Comparison of ENCODE assay signal across 10 mouse cellular contexts in the genomic region with DNA sequence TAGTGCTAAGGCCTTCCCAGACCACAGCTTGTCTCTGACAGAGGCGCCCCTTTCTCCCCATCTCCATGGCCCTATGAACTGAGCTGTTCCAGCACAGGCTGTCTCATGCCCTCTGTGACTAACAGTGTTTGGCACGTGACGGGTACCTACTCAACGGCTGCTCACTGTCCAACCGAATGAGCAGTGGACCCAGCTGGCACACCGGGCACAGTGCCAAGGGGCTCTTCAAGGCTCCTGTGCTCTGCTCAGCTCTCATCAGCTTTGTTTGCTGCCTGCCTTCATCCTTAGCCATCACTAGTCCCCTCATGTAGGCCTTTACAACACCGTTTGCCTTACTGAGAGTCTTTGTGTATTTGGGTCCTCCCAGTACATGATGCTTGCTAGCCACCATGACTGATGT. TPM values are rescaled to one million over a fixed set of nuclear protein-coding genes. Genes with fewer than 3 reads are reported as not detected.
DNase-seq lines count a peak whose midpoint lies in the region; ATAC-seq lines count a peak whose summit lies in the region.
"Had no signal": no experiment of that assay in that cellular context is flagged by ENCODE, and none has a peak within 500 bp of the region (broad histone marks: within the 10 kb centered on the region; RNA-seq: fewer than 3 reads in every experiment).

No protein-coding gene starts in this region.

- H3K4me1 ChIP-seq in heart, embryonic 15.5 days (replicated peaks) = peaks cover 31% of the 10 kb centered on the region
- peaks cover 26% of the 10 kb centered on the region for H3K4me1 ChIP-seq in forebrain, embryonic 16.5 days (replicated peaks; ENCODE audit: control insufficient read depth, insufficient read depth, low read length)
- H3K4me1 ChIP-seq: embryonic facial prominence, embryonic 12.5 days had no signal

- H3K27me3 ChIP-seq in heart, embryonic 15.5 days = no peaks in the 10 kb centered on the region
- no peaks in the 10 kb centered on the region for H3K27me3 ChIP-seq in forebrain, embryonic 16.5 days (replicated peaks; ENCODE audit: control insufficient read depth, insufficient read depth, low read length)
- H3K27me3 ChIP-seq: embryonic facial prominence, embryonic 12.5 days; limb, embryonic 13.5 days had no signal

- 51% methylated on average over 7 of the region's 7 CpGs for WGBS in heart, embryonic 15.5 days
- WGBS in forebrain, embryonic 16.5 days = 20% methylated on average over 7 of the region's 7 CpGs

- DNase-seq in heart, adult 18-20 months = no peak
- DNase-seq in adrenal gland, adult 2 months = peak; percentile 84
- DNase-seq in left cerebral cortex, postnatal 4 days = peak; percentile 97
- DNase-seq in embryo, embryonic 10 days (ENCODE audit: low spot score) = no peak
- no peak for DNase-seq in B cell, adult 2 months
- no peak for DNase-seq in gastrocnemius, postnatal 14 days

- no peak overlapping the region for H3K4me2 ChIP-seq in heart, embryonic 15.5 days
- H3K4me2 ChIP-seq in forebrain, embryonic 16.5 days (ENCODE audit: low read length) = no peak overlapping the region
- H3K4me2 ChIP-seq: embryonic facial prominence, embryonic 12.5 days; limb, embryonic 13.5 days had no signal

- intact Hi-C loops in left cerebral cortex, postnatal 4 days (cut with DNase I) = no loop called here
- intact Hi-C loops in gastrocnemius, postnatal 14 days (cut with DNase I; ENCODE audit: low total_unique reads) = loop anchor here (5.0 to 10.0 kb wide), 2 partner anchors 75 to 188 kb away; partner anchors contain the start of gene Serinc3

- H3K9me3 ChIP-seq in heart, embryonic 15.5 days (replicated peaks) = no peaks in the 10 kb centered on the region
- H3K9me3 ChIP-seq in forebrain, embryonic 16.5 days (ENCODE audit: control insufficient read depth, low read length) = no peaks in the 10 kb centered on the region
- H3K9me3 ChIP-seq: embryonic facial prominence, embryonic 12.5 days; limb, embryonic 13.5 days had no signal

- no peak overlapping the region for H3K4me3 ChIP-seq in heart, embryonic 15.5 days
- H3K4me3 ChIP-seq in forebrain, embryonic 16.5 days (replicated peaks; ENCODE audit: low read length) = no peak overlapping the region
- H3K4me3 ChIP-seq: embryonic facial prominence, embryonic 12.5 days; limb, embryonic 13.5 days had no signal

- ATAC-seq in heart, embryonic 15.5 days (replicated peaks; ENCODE audit: insufficient number of reproducible peaks, insufficient read depth, low FRiP score, low read depth) = peak; percentile 53
- peak; percentile 77 for ATAC-seq in forebrain, embryonic 16.5 days

- H3K36me3 ChIP-seq in heart, embryonic 15.5 days = peaks cover 11% of the 10 kb centered on the region; the same call in 1 of the 2 replicates
- H3K36me3 ChIP-seq in forebrain, embryonic 16.5 days (ENCODE audit: control insufficient read depth, insufficient read depth) = no peaks in the 10 kb centered on the region

- H3K9ac ChIP-seq in heart, embryonic 15.5 days = no peak overlapping the region
- no peak overlapping the region for H3K9ac ChIP-seq in forebrain, embryonic 16.5 days (replicated peaks; ENCODE audit: low read depth, low read length)
- H3K9ac ChIP-seq: embryonic facial prominence, embryonic 12.5 days; limb, embryonic 13.5 days had no signal

- H3K27ac ChIP-seq in heart, embryonic 15.5 days = peak overlapping the region; percentile 79
- peak overlapping the region; percentile 78 for H3K27ac ChIP-seq in forebrain, embryonic 16.5 days (ENCODE audit: low read length)
- H3K27ac ChIP-seq: embryonic facial prominence, embryonic 12.5 days; limb, embryonic 13.5 days had no signal

RNA-seq across cellular contexts. Expression of gene Ada, which starts 27.5 kb away (rescaled TPM):
- polyA plus RNA-seq in heart, embryonic 15.5 days (2015; fragmentation: Nextera tagmentation; extraction: Ambion mirVana) = 3.0 and 8.4 TPM in 2 replicates
- total RNA-seq in heart, adult 18-20 months (2021) = 1 to 10 TPM; 1.1 to 1.3 TPM
- 1 to 10 TPM; 4.1 to 5.5 TPM for total RNA-seq in adrenal gland, adult 2 months (2021)
- 0.65 and 0.69 TPM in 2 replicates for polyA plus RNA-seq in adrenal gland, adult 2 months (2012; rRNA removed)
- 4.5 and 5.2 TPM in 2 replicates for polyA plus RNA-seq in forebrain, embryonic 16.5 days (2015; fragmentation: Nextera tagmentation; extraction: Ambion mirVana)
- 1 to 10 TPM; 5.0 to 5.9 TPM for total RNA-seq in left cerebral cortex, postnatal 4 days (2021)
- total RNA-seq in gastrocnemius, postnatal 14 days (2021) = 1 to 10 TPM in 1 of 2 experiments, under 1 TPM in 1; 0.91 to 1.5 TPM

Comparison
In these comparisons a context has a peak if more than half of its experiments do, and no peak if none do; other contexts are left out.
1. DNase-seq: peak in adrenal gland, adult 2 months (single experiment) and left cerebral cortex, postnatal 4 days (single experiment); none in heart, adult 18-20 months (0 of 2), embryo, embryonic 10 days (single experiment), B cell, adult 2 months (0 of 2) and gastrocnemius, postnatal 14 days (single experiment).